Mouse (Mus musculus) heart, adult 2 months (tissue): ENCODE data around the gene Gng10. TPM values are rescaled to one million over a fixed set of nuclear protein-coding genes. Genes with fewer than 3 reads are reported as not detected.

Experiments
- DNase-seq, 2 experiments: peaks; one replicate each; pipeline ENCODE4 v3.0.0; 2021
- H3K27ac ChIP-seq: fragments of 200-600 bp; 2 replicates; pipeline ENCODE4 v1.8.1; 2022
- H3K27me3 ChIP-seq: fragments of 200-500 bp; 2 replicates; pipeline ENCODE4 v1.6.1; 2012; ENCODE audit warnings: mild to moderate bottlenecking, low read length, inconsistent platforms, mixed read lengths; ENCODE audit not compliant: control insufficient read depth, insufficient read depth
- H3K36me3 ChIP-seq: fragments of 200-500 bp; 2 replicates; pipeline ENCODE4 v1.6.1; 2012; ENCODE audit warnings: low read length, inconsistent platforms; ENCODE audit not compliant: control insufficient read depth, insufficient read depth
- H3K4me1 ChIP-seq: fragments of 200-500 bp; 2 replicates; pipeline ENCODE4 v1.6.1; 2011; ENCODE audit warnings: low read length; ENCODE audit not compliant: control insufficient read depth, insufficient read depth
- H3K4me3 ChIP-seq: fragments of 200-600 bp; 2 replicates; pipeline ENCODE4 v1.8.1; 2022
- H3K79me2 ChIP-seq: fragments of 200-500 bp; replicated peaks from 2 replicates; pipeline ENCODE4 v1.6.1; 2012; ENCODE audit warnings: mild to moderate bottlenecking, inconsistent platforms, low read length, moderate library complexity, mixed read lengths; ENCODE audit not compliant: control insufficient read depth, insufficient read depth
- H3K9ac ChIP-seq: fragments of 200-500 bp; 2 replicates; pipeline ENCODE4 v1.6.1; 2012; ENCODE audit warnings: low read depth, mild to moderate bottlenecking, control low read depth, inconsistent platforms, low read length, mixed read lengths
- CTCF ChIP-seq: fragments of 200-600 bp; IDR thresholded peaks from 2 replicates; pipeline ENCODE4 v1.8.1; 2022; ENCODE audit warnings: antibody characterized with exemption, mild to moderate bottlenecking, moderate library complexity
- EP300 ChIP-seq: fragments of 200-500 bp; IDR thresholded peaks from 2 replicates; pipeline ENCODE4 v1.6.1; 2011; ENCODE audit warnings: low read depth, low read length, control low read depth; ENCODE audit not compliant: insufficient read depth
- POLR2A ChIP-seq: fragments of 200-500 bp; IDR thresholded peaks from 2 replicates; pipeline ENCODE4 v1.6.1; 2011; ENCODE audit warnings: mild to moderate bottlenecking, low read depth, low read length, control low read depth; ENCODE audit not compliant: insufficient read depth
- WGBS: fragments of 180-500 bp; shearing (Covaris S2); methylation state at CpG from one replicate; pipeline ENCODE4 v1.1.7; 2018; 5-methylcytosine and 5-hydroxymethylcytosine counted together
- intact Hi-C: fragments of 180-260 bp; cut with DNase I; formaldehyde crosslinking; loops from one replicate; pipeline ENCODE4 v1.15.1; 2025
- polyA plus RNA-seq: library from polyadenylated mRNA; depleted of rRNA; stranded (reverse); fragments of >200 nt; gene quantifications from 2 replicates; pipeline ENCODE4 v1.2.3, GENCODE M21; 2012; rRNA removed
- total RNA-seq, 2 experiments: library from RNA; stranded (reverse); gene quantifications; 2 replicates each; pipeline ENCODE4 v1.2.3; 2021

The Gng10 gene
- total and polyA plus RNA-seq, 3 experiments = 10.4 to 13.6 (median 13.6) TPM

GRCm38 (mm10) chr4:59069276-59069675 lies 34.4 kb downstream of the Gng10 start:
- intact Hi-C loops = no loop called here
- Histone ChIP-seq H3K9ac (no peak overlapping the region), H3K4me1 (no peaks in the 10 kb centered on the region), H3K79me2 (no peaks in the 10 kb centered on the region), H3K4me3 (no peak overlapping the region), H3K36me3 (no peaks in the 10 kb centered on the region), H3K27me3 (no peaks in the 10 kb centered on the region), H3K27ac (no peak overlapping the region)
- TF ChIP-seq CTCF (no peak), POLR2A (no peak), EP300 (no peak)
- 57% methylated on average over 3 of the region's 3 CpGs for WGBS
- DNase-seq = no peak

- 71% methylated on average over 2 of the region's 2 CpGs for WGBS
- intact Hi-C loops = no loop called here
- H3K4me1 ChIP-seq = no peaks in the 10 kb centered on the region
These were observed 48.5 kb downstream of the Gng10 start for GRCm38 (mm10) chr4:59083430-59083829.

GRCm38 (mm10) chr4:59089391-59089790 lies 54.5 kb downstream of the Gng10 start:
- WGBS = 30% methylated on average over 1 of the region's 1 CpGs
- no peak overlapping the region for H3K27ac ChIP-seq
- no peak overlapping the region for H3K4me3 ChIP-seq
- no peaks in the 10 kb centered on the region for H3K4me1 ChIP-seq
- H3K79me2 ChIP-seq = no peaks in the 10 kb centered on the region
- intact Hi-C loops = no loop called here
- no peaks in the 10 kb centered on the region for H3K36me3 ChIP-seq
- no peak overlapping the region for H3K9ac ChIP-seq
- no peak for DNase-seq
- no peaks in the 10 kb centered on the region for H3K27me3 ChIP-seq
- TF ChIP-seq CTCF (no peak), POLR2A (no peak), EP300 (no peak)

More at GRCm38 (mm10) chr4:59083430-59083829, 48.5 kb downstream of the Gng10 start:
- Histone ChIP-seq H3K79me2 (no peaks in the 10 kb centered on the region), H3K4me3 (no peak overlapping the region), H3K27ac (no peak overlapping the region), H3K36me3 (no peaks in the 10 kb centered on the region), H3K27me3 (no peaks in the 10 kb centered on the region), H3K9ac (no peak overlapping the region)
- TF ChIP-seq POLR2A = no peak
- no peak for TF ChIP-seq EP300
- no peak for TF ChIP-seq CTCF
- no peak for DNase-seq

Other genes starting within 250 kb of the Gng10 start
- under 1 TPM in 1 of 2 experiments, not detected in 1; 0.09 TPM for gene Olfr267, start 247.4 kb upstream of the Gng10 start, total RNA-seq
- gene Olfr267, start 247.4 kb upstream of the Gng10 start, polyA plus RNA-seq = 0.23 TPM in 1 of 2 replicates, not detected in the other
- 100 to 1,000 TPM; 182 to 219 TPM for gene Ecpas, start 122.3 kb upstream of the Gng10 start, total RNA-seq
- gene Ecpas, start 122.3 kb upstream of the Gng10 start, polyA plus RNA-seq = 16.1 and 41.7 TPM in 2 replicates
- under 1 TPM in 1 of 2 experiments, not detected in 1; 0.14 TPM for gene Zkscan16, start 91.5 kb upstream of the Gng10 start, total RNA-seq
- 0.09 TPM in 1 of 2 replicates, not detected in the other for gene Zkscan16, start 91.5 kb upstream of the Gng10 start, polyA plus RNA-seq
- gene Ptgr1, start 48.0 kb upstream of the Gng10 start, total RNA-seq = 1 to 10 TPM; 3.0 to 3.1 TPM
- 1.6 and 2.7 TPM in 2 replicates for gene Ptgr1, start 48.0 kb upstream of the Gng10 start, polyA plus RNA-seq
- gene Dnajc25, start 40.0 kb upstream of the Gng10 start, total RNA-seq = 10 to 100 TPM; 18.1 to 22.1 TPM
- gene Dnajc25, start 40.0 kb upstream of the Gng10 start, polyA plus RNA-seq = 5.3 and 7.8 TPM in 2 replicates
- 1 to 10 TPM; 5.7 TPM for gene Gm20503, start 31.9 kb upstream of the Gng10 start, total RNA-seq
- not detected in 2 replicates for gene Gm20503, start 31.9 kb upstream of the Gng10 start, polyA plus RNA-seq
- not detected for gene AI481877, start 103.9 kb downstream of the Gng10 start, total RNA-seq
- gene AI481877, start 103.9 kb downstream of the Gng10 start, polyA plus RNA-seq = not detected in 2 replicates
- gene Ugcg, start 154.2 kb downstream of the Gng10 start, total RNA-seq = 10 to 100 TPM; 13.3 to 15.6 TPM
- gene Ugcg, start 154.2 kb downstream of the Gng10 start, polyA plus RNA-seq = 10.0 and 17.9 TPM in 2 replicates